Mouse (Mus musculus) testis, postnatal 10 days (tissue): ENCODE measurements around the gene Pdcd11.
A peak's percentile ranks its signal among the peaks of the same experiment; 100 is the strongest.
"Not testable (repeated sequence)": the region's sequence is repeated elsewhere in the genome, so short reads cannot be mapped to it uniquely, and the experiment has no call there.

Experiments used
- DNase-seq: peaks from one replicate; pipeline ENCODE4 v3.0.0; 2021; ENCODE audit warnings: low spot score

Gene Pdcd11

GRCm38 (mm10) chr19:47128164-47128563, 37.6 kb downstream of the Pdcd11 start:
- no peak for DNase-seq

- DNase-seq: peak; percentile 37
Observed at GRCm38 (mm10) chr19:47128835-47129234, 38.3 kb downstream of the Pdcd11 start.

GRCm38 (mm10) chr19:47130551-47131125, 40.1 kb downstream of the Pdcd11 start:
- no peak for DNase-seq

- DNase-seq: no peak
Observed at GRCm38 (mm10) chr19:47133161-47133560, 42.6 kb downstream of the Pdcd11 start.

GRCm38 (mm10) chr19:47135568-47135967, 45.0 kb downstream of the Pdcd11 start:
- DNase-seq: no peak

- DNase-seq: no peak
Observed at GRCm38 (mm10) chr19:47136170-47136569, 45.6 kb downstream of the Pdcd11 start.

- DNase-seq: peak; percentile 75
Observed at GRCm38 (mm10) chr19:47137051-47137581, 46.5 kb downstream of the Pdcd11 start.

- peak; percentile 75 for DNase-seq
Observed at GRCm38 (mm10) chr19:47137771-47138421, 47.3 kb downstream of the Pdcd11 start, which contains the start of gene Calhm2. Gene Calhm2 (minus strand): TSS chr19:47138294.

- not testable (repeated sequence) for DNase-seq
Observed at GRCm38 (mm10) chr19:47139611-47140010, 49.0 kb downstream of the Pdcd11 start.

- DNase-seq: no peak
Observed at GRCm38 (mm10) chr19:47142438-47142837, 51.9 kb downstream of the Pdcd11 start.

GRCm38 (mm10) chr19:47144154-47144553, 53.6 kb downstream of the Pdcd11 start, which contains the start of gene Calhm1:
Gene Calhm1 (minus strand): TSS chr19:47144254.
- no peak for DNase-seq

- DNase-seq: no peak
Observed at GRCm38 (mm10) chr19:47148267-47148847, 57.8 kb downstream of the Pdcd11 start.

- no peak for DNase-seq
Observed at GRCm38 (mm10) chr19:47149854-47150253, 59.3 kb downstream of the Pdcd11 start.

- no peak for DNase-seq
Observed at GRCm38 (mm10) chr19:47151332-47152061, 60.9 kb downstream of the Pdcd11 start.

GRCm38 (mm10) chr19:47152062-47152369, 61.4 kb downstream of the Pdcd11 start:
- no peak for DNase-seq

GRCm38 (mm10) chr19:47153767-47154166, 63.2 kb downstream of the Pdcd11 start:
- DNase-seq: no peak

- DNase-seq: peak; percentile 38
Observed at GRCm38 (mm10) chr19:47157664-47158063, 67.1 kb downstream of the Pdcd11 start, which contains the start of gene Calhm3. Gene Calhm3 (minus strand): TSS chr19:47157764.

- no peak for DNase-seq
Observed at GRCm38 (mm10) chr19:47161669-47162068, 71.1 kb downstream of the Pdcd11 start.

GRCm38 (mm10) chr19:47163176-47163744, 72.7 kb downstream of the Pdcd11 start:
- no peak for DNase-seq

GRCm38 (mm10) chr19:47166758-47167157, 76.2 kb downstream of the Pdcd11 start:
- DNase-seq: no peak

- no peak for DNase-seq
Observed at GRCm38 (mm10) chr19:47167617-47168214, 77.1 kb downstream of the Pdcd11 start.

GRCm38 (mm10) chr19:47168223-47168622, 77.7 kb downstream of the Pdcd11 start:
- no peak for DNase-seq
